ENCODE assay signal across 10 mouse cellular contexts in genomic region chr2:131902867-131903266, GRCm38 (mm10). TPM values are rescaled to one million over a fixed set of nuclear protein-coding genes. Genes with fewer than 3 reads are reported as not detected.
DNase-seq lines count a peak whose midpoint lies in the region; ATAC-seq and TF ChIP-seq lines count a peak whose summit lies in the region.
"Had no signal": no experiment of that assay in that cellular context is flagged by ENCODE, and none has a peak within 500 bp of the region (broad histone marks: within the 10 kb centered on the region; RNA-seq: fewer than 3 reads in every experiment).

No protein-coding gene starts in this region.

- peak; percentile 70; the same call in 1 of the 2 replicates for ATAC-seq in embryonic facial prominence, embryonic 14.5 days (ENCODE audit: low read depth)
- no peak for ATAC-seq in hindbrain, embryonic 12.5 days (ENCODE audit: low FRiP score)

- no peak for TF ChIP-seq POLR2A in olfactory bulb, adult 2 months (IDR thresholded peaks at IDR 0.05; ENCODE audit: insufficient read depth, low read depth, low read length)

- no peaks in the 10 kb centered on the region for H3K9me3 ChIP-seq in embryonic facial prominence, embryonic 14.5 days (ENCODE audit: control insufficient read depth, low read length)
- H3K9me3 ChIP-seq in hindbrain, embryonic 12.5 days (replicated peaks): no peaks in the 10 kb centered on the region
- H3K9me3 ChIP-seq: limb, embryonic 13.5 days had no signal

- H3K27me3 ChIP-seq in embryonic facial prominence, embryonic 14.5 days (replicated peaks; ENCODE audit: control insufficient read depth, insufficient read depth, low read length): no peaks in the 10 kb centered on the region
- no peaks in the 10 kb centered on the region for H3K27me3 ChIP-seq in hindbrain, embryonic 12.5 days
- H3K27me3 ChIP-seq: limb, embryonic 13.5 days had no signal

- H3K36me3 ChIP-seq in embryonic facial prominence, embryonic 14.5 days (ENCODE audit: control insufficient read depth, insufficient read depth, low read length): no peaks in the 10 kb centered on the region
- no peaks in the 10 kb centered on the region for H3K36me3 ChIP-seq in hindbrain, embryonic 12.5 days
- H3K36me3 ChIP-seq: limb, embryonic 13.5 days had no signal

- peak; percentile 59 for DNase-seq in right cerebral cortex, adult 18-20 months
- DNase-seq in right cerebral cortex, postnatal 4 days: no peak
- peak; percentile 59 for DNase-seq in embryonic facial prominence, embryonic 14.5 days (ENCODE audit: low spot score)
- peak; percentile 47 for DNase-seq in heart, postnatal 25 days (ENCODE audit: low spot score)
- DNase-seq in cerebellum, postnatal 36 days: no peak
- DNase-seq in left cerebral cortex, adult 8-10 months (ENCODE audit: low spot score in 2 of 2): no peak

- no peak overlapping the region for H3K9ac ChIP-seq in embryonic facial prominence, embryonic 14.5 days (ENCODE audit: low read depth, low read length)
- no peak overlapping the region for H3K9ac ChIP-seq in hindbrain, embryonic 12.5 days
- H3K9ac ChIP-seq: limb, embryonic 13.5 days had no signal

- H3K4me1 ChIP-seq in embryonic facial prominence, embryonic 14.5 days (ENCODE audit: control insufficient read depth, insufficient read depth, low read length): no peaks in the 10 kb centered on the region
- H3K4me1 ChIP-seq in olfactory bulb, adult 2 months (ENCODE audit: control insufficient read depth, insufficient read depth, low read length): peaks cover 12% of the 10 kb centered on the region
- no peaks in the 10 kb centered on the region for H3K4me1 ChIP-seq in hindbrain, embryonic 12.5 days

- H3K4me2 ChIP-seq in embryonic facial prominence, embryonic 14.5 days (ENCODE audit: low read depth, low read length): no peak overlapping the region
- H3K4me2 ChIP-seq in hindbrain, embryonic 12.5 days (replicated peaks): no peak overlapping the region
- H3K4me2 ChIP-seq: limb, embryonic 13.5 days had no signal

- intact Hi-C loops in heart, postnatal 25 days (cut with DNase I): loop anchor here (5.0 kb wide), 1 partner anchor 44 kb away; no protein-coding TSS in a partner anchor

- H3K4me3 ChIP-seq in embryonic facial prominence, embryonic 14.5 days (ENCODE audit: low read depth, low read length): no peak overlapping the region
- H3K4me3 ChIP-seq in olfactory bulb, adult 2 months (ENCODE audit: insufficient read depth, low read depth, low read length): no peak overlapping the region
- no peak overlapping the region for H3K4me3 ChIP-seq in hindbrain, embryonic 12.5 days
- H3K4me3 ChIP-seq: limb, embryonic 13.5 days had no signal

- 39% methylated on average over 8 of the region's 8 CpGs for WGBS in embryonic facial prominence, embryonic 14.5 days
- WGBS in olfactory bulb, adult 2 months: 19% methylated on average over 8 of the region's 8 CpGs
- WGBS in hindbrain, embryonic 12.5 days: 57% methylated on average over 8 of the region's 8 CpGs

- H3K27ac ChIP-seq in embryonic facial prominence, embryonic 14.5 days (replicated peaks; ENCODE audit: low read depth, low read length): peak overlapping the region; percentile 21; the same call in 1 of the 2 replicates
- H3K27ac ChIP-seq in olfactory bulb, adult 2 months (ENCODE audit: insufficient read depth, low read depth, low read length): peak overlapping the region; percentile 20; the same call in 1 of the 2 replicates
- H3K27ac ChIP-seq in hindbrain, embryonic 12.5 days: no peak overlapping the region
- H3K27ac ChIP-seq: limb, embryonic 13.5 days had no signal

- TF ChIP-seq CTCF in olfactory bulb, adult 2 months (IDR thresholded peaks at IDR 0.05; ENCODE audit: insufficient read depth, low read depth, low read length): no peak

RNA-seq across cellular contexts. Expression of gene Prnp, which starts 6.9 kb away (rescaled TPM):
- polyA plus RNA-seq in embryonic facial prominence, embryonic 14.5 days (2014; fragmentation: Nextera tagmentation; extraction: Ambion mirVana): 47.3 and 50.3 TPM in 2 replicates
- total RNA-seq in heart, postnatal 25 days (2021): 10 to 100 TPM; 89.2 to 90.0 TPM
- 140 TPM in 1 of 2 replicates, not detected in the other for polyA plus RNA-seq in olfactory bulb, adult 2 months (2012; ENCODE audit: insufficient read depth, insufficient read length, low replicate concordance, missing spikeins)
- 100 to 1,000 TPM; 819 to 855 (median 835) TPM for total RNA-seq in left cerebral cortex, adult 8-10 months (2022)
- 62.9 and 69.2 TPM in 2 replicates for polyA plus RNA-seq in hindbrain, embryonic 12.5 days (2016; fragmentation: Nextera tagmentation; extraction: Ambion mirVana)

RNA-seq across cellular contexts. Expression of gene Prn, which starts 6.9 kb away (rescaled TPM):
- not detected in 2 replicates for polyA plus RNA-seq in embryonic facial prominence, embryonic 14.5 days (2014; fragmentation: Nextera tagmentation; extraction: Ambion mirVana)
- 1 to 10 TPM; 1.9 to 2.5 TPM for total RNA-seq in heart, postnatal 25 days (2021)
- polyA plus RNA-seq in olfactory bulb, adult 2 months (2012; ENCODE audit: insufficient read depth, insufficient read length, low replicate concordance, missing spikeins): not detected in 2 replicates
- total RNA-seq in left cerebral cortex, adult 8-10 months (2022): not detected
- polyA plus RNA-seq in hindbrain, embryonic 12.5 days (2016; fragmentation: Nextera tagmentation; extraction: Ambion mirVana): not detected in 2 replicates
- polyA plus RNA-seq: brain, embryonic 14.5 days; limb, embryonic 13.5 days had no signal

RNA-seq across cellular contexts. Expression of gene Erv3, which starts 43.3 kb away (rescaled TPM):
- not detected in 2 replicates for polyA plus RNA-seq in embryonic facial prominence, embryonic 14.5 days (2014; fragmentation: Nextera tagmentation; extraction: Ambion mirVana)
- total RNA-seq in heart, postnatal 25 days (2021): not detected
- not detected in 2 replicates for polyA plus RNA-seq in olfactory bulb, adult 2 months (2012; ENCODE audit: insufficient read depth, insufficient read length, low replicate concordance, missing spikeins)
- total RNA-seq in left cerebral cortex, adult 8-10 months (2022): under 1 TPM; 0.13 to 0.27 (median 0.25) TPM
- not detected in 2 replicates for polyA plus RNA-seq in hindbrain, embryonic 12.5 days (2016; fragmentation: Nextera tagmentation; extraction: Ambion mirVana)
- polyA plus RNA-seq: limb, embryonic 13.5 days had no signal

RNA-seq across cellular contexts. Expression of gene Prnd, which starts 47.8 kb away (rescaled TPM):
- polyA plus RNA-seq in embryonic facial prominence, embryonic 14.5 days (2014; fragmentation: Nextera tagmentation; extraction: Ambion mirVana): 46.9 and 47.6 TPM in 2 replicates
- 1 to 10 TPM; 1.4 to 2.0 TPM for total RNA-seq in heart, postnatal 25 days (2021)
- not detected in 2 replicates for polyA plus RNA-seq in olfactory bulb, adult 2 months (2012; ENCODE audit: insufficient read depth, insufficient read length, low replicate concordance, missing spikeins)
- total RNA-seq in left cerebral cortex, adult 8-10 months (2022): under 1 TPM in 3 of 4 experiments, not detected in 1; 0.11 to 0.30 (median 0.21) TPM
- polyA plus RNA-seq in hindbrain, embryonic 12.5 days (2016; fragmentation: Nextera tagmentation; extraction: Ambion mirVana): 11.6 and 13.3 TPM in 2 replicates

Comparison
In these comparisons a context has a peak if more than half of its experiments do, and no peak if none do; other contexts are left out.
1. DNase-seq: peak in right cerebral cortex, adult 18-20 months (single experiment), embryonic facial prominence, embryonic 14.5 days (single experiment) and heart, postnatal 25 days (single experiment); none in right cerebral cortex, postnatal 4 days (single experiment), cerebellum, postnatal 36 days (0 of 2) and left cerebral cortex, adult 8-10 months (0 of 2).